Mouse (Mus musculus): ENCODE data around the gene Ifna7.

The Ifna7 gene

DNA sequence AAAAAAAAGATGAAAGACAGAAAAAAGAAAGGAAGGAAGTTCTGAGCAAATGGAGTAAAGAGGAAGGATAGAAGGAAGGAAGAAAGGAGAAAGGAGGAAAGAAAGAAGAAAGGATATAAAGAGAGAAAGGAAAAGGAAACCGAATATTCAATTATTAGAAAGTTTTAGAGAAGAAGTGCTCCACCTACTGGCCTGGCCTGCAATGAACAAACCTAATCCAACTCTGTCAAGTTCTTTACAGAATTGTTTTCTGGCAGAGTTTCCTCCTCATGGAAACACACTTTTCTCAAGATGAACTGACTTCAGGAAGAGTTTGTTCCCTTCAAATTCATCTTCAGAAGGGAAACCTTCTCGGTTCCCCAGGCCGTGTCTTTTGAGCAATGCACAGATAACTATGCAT is 22.8 kb downstream of the Ifna7 start:
- no peak for DNase-seq (ENCODE audit: extremely low read depth, low read depth, low spot score)

DNA sequence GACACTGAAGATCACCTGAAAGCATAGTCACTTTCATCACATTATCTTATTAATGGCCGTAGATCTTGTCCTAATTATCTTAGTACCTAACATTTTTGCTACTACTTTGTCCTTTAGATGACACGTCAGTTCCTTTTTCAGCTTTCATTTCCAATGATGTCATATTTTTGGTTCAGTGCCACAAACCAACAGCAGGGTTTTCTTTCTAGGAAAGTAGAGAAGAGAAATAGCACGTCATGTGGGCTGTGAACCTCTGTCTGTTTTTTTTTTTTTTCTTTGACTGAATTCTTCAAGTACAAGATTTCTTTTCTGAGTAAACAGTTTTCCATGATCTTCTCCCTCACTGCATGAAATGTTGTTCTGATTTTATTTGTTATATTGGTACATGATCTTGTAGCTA is 24.0 kb downstream of the Ifna7 start:
- no peak for DNase-seq (ENCODE audit: extremely low read depth, low read depth, low spot score)

DNA sequence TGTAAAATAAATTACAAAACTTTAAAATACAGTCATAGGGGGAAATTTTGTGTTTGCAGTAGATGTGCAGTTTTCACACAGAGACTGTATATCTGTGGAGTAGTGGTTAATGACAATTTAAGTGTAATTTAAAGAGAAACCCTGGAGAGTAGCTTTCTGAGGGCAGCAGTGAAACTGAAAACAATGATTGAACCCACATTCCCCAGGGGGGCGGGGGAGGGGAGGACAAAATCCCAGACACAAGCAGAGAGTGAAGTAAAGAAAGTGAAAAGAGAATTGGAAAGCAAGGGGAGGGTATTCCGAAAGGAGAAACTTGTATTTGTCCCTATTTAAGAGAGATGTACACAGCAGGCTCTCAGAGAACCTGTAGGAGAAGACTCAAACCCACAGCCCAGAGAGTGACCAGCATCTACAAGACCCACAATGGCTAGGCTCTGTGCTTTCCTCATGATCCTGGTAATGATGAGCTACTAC is 25.4 kb downstream of the Ifna7 start, which contains the start of gene Ifna4:
TSS of gene Ifna4 (plus strand) at position 424 of the 474 bp plus-strand sequence.
- no peak for DNase-seq (ENCODE audit: extremely low read depth, low read depth, low spot score)

DNA sequence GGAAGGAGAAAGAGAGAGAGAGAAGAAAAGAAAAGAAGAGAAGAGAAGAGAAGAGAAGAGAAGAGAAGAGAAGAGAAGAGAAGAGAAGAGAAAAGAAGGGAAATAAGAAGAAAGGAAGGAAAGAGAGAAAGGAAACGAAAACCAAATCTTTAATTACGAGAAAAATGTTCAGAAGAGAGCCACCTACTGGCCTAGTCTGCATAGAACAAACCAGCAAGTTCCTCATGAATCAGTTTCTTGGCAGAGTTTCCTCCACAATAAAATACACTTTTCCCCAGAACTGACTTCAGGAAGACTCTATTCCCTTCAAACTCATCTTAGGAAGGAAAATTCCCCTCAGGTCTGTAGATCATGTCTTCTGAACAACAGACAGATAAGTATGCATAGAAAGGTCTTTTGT is 29.3 kb downstream of the Ifna7 start:
- DNase-seq (ENCODE audit: extremely low read depth, low read depth, low spot score), result no peak

DNA sequence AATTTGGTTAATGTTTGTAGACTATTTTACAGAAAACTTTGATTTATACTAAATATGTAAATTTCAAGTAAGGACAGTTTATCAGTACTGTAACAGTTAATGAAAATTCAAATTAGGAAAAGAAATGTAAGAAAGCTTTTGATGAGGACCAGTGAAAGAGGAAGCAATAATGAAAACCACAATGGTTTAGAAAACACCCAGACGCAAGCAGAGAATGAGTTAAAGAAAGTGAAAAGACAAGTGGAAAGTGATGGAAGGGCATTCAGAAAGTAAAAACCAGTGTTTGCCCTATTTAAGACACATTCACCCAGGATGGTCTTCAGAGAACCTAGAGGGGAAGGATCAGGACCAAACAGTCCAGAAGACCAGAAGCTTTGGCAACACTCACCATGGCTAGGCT is 33.7 kb downstream of the Ifna7 start, which contains the start of gene Ifna1:
TSS of gene Ifna1 (plus strand) at position 390 of the 400 bp plus-strand sequence.
- no peak for DNase-seq (ENCODE audit: extremely low read depth, low read depth, low spot score)

DNA sequence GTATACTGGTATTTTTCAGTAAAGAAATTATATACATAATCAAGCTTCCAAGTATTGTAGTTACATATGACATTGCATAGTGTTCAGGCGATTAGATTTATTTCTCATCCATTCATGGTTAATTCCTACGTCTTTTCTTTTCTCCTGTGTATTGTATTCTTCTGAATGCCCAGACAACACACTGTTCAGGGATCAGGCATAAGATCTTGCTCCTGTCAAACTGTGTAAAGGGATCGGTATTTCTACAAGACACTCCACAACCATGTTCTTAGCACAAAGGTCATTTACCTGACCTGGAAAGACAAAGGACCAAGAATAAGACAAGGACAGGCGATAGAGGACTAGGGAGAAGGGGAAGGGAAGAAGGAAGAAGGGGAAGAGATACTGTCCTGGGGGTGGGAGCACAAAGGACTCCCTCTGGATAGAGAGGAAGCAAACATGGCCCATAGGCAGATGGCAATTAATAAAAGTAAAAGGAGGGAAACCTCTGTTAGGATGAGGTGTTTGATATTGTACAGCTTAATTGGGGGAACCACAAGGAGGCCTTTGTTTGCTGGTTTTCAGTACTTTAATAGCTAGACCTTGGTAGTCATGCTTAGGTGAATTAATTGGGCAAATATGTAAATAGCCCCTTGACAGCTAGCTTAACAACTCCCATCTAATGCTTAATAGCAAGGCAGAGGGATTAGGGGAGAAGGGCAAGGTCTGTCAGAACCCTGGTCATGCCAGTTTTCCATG is 35.2 kb downstream of the Ifna7 start:
- DNase-seq (ENCODE audit: extremely low read depth, low read depth, low spot score), result no peak

DNA sequence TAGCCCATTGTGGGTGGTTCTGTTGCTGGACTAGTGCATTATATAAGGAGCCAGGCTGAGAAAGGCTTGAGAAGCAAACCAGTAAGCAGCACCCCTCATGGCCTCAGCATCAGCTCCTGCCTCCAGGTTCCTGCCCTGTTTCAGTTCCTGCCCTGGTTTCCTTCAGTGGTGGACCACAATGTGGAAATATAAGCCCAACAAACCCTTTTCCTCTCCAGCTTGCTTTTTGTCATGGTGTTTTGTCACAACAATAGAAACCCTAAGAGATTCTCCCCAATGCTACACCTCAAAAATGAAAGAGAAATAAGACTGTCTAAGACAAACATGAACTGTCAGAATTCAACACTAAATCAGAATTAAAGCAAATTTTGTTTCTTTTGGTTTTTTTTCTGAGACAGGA is 43.2 kb downstream of the Ifna7 start:
- DNase-seq (ENCODE audit: extremely low read depth, low read depth, low spot score), result no peak

DNA sequence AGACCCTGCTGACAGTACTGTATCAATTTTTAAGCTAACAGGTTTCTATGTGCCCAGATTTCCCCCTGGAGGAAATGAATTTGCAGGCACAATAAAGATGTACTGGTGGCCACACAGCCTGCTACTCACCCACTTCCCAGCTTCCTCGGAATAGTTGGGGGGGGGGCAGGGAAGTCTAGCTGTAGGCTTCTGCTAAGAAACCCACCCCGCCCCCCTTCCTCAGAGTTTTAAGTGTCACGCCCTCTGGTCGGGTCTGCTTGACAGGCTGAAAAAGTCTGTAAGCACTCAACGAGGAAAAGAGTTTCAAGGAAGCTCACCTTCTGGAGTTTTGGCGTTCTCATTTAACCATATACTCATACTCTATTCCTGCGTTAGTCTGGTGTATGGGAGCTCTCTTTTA is 47.3 kb downstream of the Ifna7 start:
- DNase-seq (ENCODE audit: extremely low read depth, low read depth, low spot score), result no peak

DNA sequence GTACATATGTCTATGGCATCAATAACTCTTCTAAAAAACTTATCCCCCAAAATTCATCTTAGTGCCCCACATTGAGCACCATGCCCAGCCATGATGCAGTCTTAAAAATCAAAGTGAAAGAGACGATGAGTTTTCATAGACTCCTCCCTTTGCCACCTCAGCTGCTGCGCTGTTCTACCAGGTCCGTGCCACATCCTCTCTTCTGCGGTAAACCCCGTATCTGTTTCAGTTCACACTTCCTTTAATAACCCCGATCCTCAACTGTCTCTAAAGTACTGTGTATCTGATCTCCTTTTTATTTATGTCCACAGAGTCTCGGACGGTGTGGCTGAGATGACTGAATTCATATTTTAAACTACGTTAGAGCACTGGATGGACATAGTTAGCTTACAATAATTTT is 48.6 kb downstream of the Ifna7 start:
- DNase-seq (ENCODE audit: extremely low read depth, low read depth, low spot score), result no peak

DNA sequence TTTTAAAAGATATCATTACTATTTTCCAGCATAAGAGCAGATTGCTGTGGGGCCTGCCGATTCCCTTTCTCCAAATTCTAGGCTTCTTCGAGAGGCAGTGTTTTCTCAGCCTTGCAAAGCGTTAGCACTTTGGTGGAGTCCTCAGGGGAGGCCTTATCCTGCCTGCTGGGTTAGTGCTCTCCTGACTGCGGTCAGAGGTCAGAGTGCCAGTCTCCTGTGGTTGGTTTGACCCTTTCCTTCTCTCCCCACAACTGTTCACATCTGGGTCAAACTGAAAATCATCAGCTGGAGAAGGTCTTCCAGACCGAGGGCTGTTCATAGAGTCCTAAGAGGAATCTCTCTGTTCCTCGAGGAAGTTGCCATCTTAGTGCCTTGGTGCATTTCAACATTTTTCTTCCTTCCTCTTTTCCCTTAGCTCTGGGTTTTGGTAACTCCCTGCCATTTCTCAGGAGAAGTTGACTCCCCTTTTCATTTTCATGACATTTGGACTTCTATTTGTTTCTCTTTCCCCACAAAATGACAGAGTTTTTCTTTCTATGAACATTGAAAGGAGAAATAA is 49.1 kb downstream of the Ifna7 start:
- no peak for DNase-seq (ENCODE audit: extremely low read depth, low read depth, low spot score)
